Mouse (Mus musculus) heart, adult 2 months (tissue): ENCODE data around the gene Pom121l2.

ENCODE experiments used
- CTCF ChIP-seq: fragments of 200-600 bp; IDR thresholded peaks from 2 replicates; pipeline ENCODE4 v1.8.1; 2022; ENCODE audit warnings: antibody characterized with exemption, mild to moderate bottlenecking, moderate library complexity
- POLR2A ChIP-seq: fragments of 200-500 bp; IDR thresholded peaks from 2 replicates; pipeline ENCODE4 v1.6.1; 2011; ENCODE audit warnings: mild to moderate bottlenecking, low read depth, low read length, control low read depth; ENCODE audit not compliant: insufficient read depth

DNA sequence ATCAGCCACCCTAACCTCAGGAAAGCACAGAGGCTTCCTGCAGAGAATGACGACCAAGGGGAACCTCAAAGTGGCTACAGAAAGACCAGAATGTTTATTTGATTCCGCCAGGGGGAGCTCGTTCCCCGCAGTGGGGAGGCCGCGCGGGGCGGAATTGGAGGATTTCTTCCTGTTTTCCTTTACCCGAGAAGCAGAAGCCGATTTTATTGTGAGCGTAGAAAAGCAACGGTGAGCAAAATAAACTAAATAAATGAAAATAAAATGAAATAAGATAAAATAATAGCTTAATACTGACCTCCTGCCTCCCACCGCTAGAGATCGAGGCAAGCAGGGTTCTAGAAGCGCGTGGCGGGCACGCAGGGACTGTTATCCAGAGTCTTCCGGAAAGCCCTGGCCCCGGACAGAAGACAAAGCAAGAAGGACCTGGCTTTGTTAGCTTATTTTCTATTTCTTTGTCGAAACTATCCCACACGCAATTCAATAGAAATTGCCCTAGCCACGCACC, 6.7 kb upstream of the Pom121l2 start:
- peak; percentile 97 for TF ChIP-seq CTCF
- TF ChIP-seq POLR2A, result 0 out of 2 replicates have a peak, but pooled peaks have one; percentile 11
